7 mouse cellular contexts compared by ENCODE assay signal in genomic region chr8:64206024-64206385, GRCm38 (mm10). TPM values are rescaled to one million over a fixed set of nuclear protein-coding genes. Genes with fewer than 3 reads are reported as not detected.
A peak's percentile ranks its signal among the peaks of the same experiment; 100 is the strongest.
DNase-seq lines count a peak whose midpoint lies in the region; ATAC-seq and TF ChIP-seq lines count a peak whose summit lies in the region.

Tll1 (minus strand) TSS chr8:64206271.

- WGBS in neural tube, embryonic 11.5 days = under 1% methylated on average over 18 of the region's 18 CpGs
- WGBS in hindbrain, embryonic 10.5 days = under 1% methylated on average over 18 of the region's 18 CpGs
- under 1% methylated on average over 18 of the region's 18 CpGs for WGBS in limb, embryonic 10.5 days
- under 1% methylated on average over 18 of the region's 18 CpGs for WGBS in midbrain, embryonic 15.5 days

- TF ChIP-seq CTCF in cortical plate, adult 2 months (IDR thresholded peaks at IDR 0.05; ENCODE audit: extremely low read depth, insufficient read depth, low read length) = no peak

- peak within 1 kb of the TSS; percentile 64 for H3K9ac ChIP-seq in neural tube, embryonic 11.5 days (ENCODE audit: low read length)
- H3K9ac ChIP-seq in midbrain, embryonic 15.5 days = peak within 1 kb of the TSS; percentile 59

- H3K4me3 ChIP-seq in neural tube, embryonic 11.5 days (ENCODE audit: low read depth, low read length) = peak within 1 kb of the TSS; percentile 64
- H3K4me3 ChIP-seq in cortical plate, adult 2 months (ENCODE audit: insufficient read depth, low read length) = peak within 1 kb of the TSS; percentile 60
- peak within 1 kb of the TSS; percentile 77 for H3K4me3 ChIP-seq in hindbrain, embryonic 10.5 days
- peak within 1 kb of the TSS; percentile 71 for H3K4me3 ChIP-seq in limb, embryonic 10.5 days
- H3K4me3 ChIP-seq in midbrain, embryonic 15.5 days = peak within 1 kb of the TSS; percentile 48

- no peaks in the 10 kb centered on the region for H3K9me3 ChIP-seq in neural tube, embryonic 11.5 days (ENCODE audit: control insufficient read depth, low read length)
- no peaks in the 10 kb centered on the region for H3K9me3 ChIP-seq in hindbrain, embryonic 10.5 days
- H3K9me3 ChIP-seq in limb, embryonic 10.5 days (replicated peaks) = no peaks in the 10 kb centered on the region
- H3K9me3 ChIP-seq in midbrain, embryonic 15.5 days = no peaks in the 10 kb centered on the region

- no peak for TF ChIP-seq POLR2A in cortical plate, adult 2 months (IDR thresholded peaks at IDR 0.05; ENCODE audit: extremely low read depth, insufficient read depth, low read length)

- no peak within 1 kb of the TSS for H3K27ac ChIP-seq in neural tube, embryonic 11.5 days (ENCODE audit: low read depth, low read length)
- no peak within 1 kb of the TSS for H3K27ac ChIP-seq in cortical plate, adult 2 months (ENCODE audit: insufficient read depth, low read length)
- peak within 1 kb of the TSS; percentile 74 for H3K27ac ChIP-seq in hindbrain, embryonic 10.5 days
- H3K27ac ChIP-seq in limb, embryonic 10.5 days = peak within 1 kb of the TSS; percentile 82
- H3K27ac ChIP-seq in midbrain, embryonic 15.5 days = peak within 1 kb of the TSS; percentile 40

- peaks cover 11% of the 10 kb centered on the region; the same call in 1 of the 2 replicates for H3K4me1 ChIP-seq in neural tube, embryonic 11.5 days (ENCODE audit: control insufficient read depth, insufficient read depth, low read length)
- H3K4me1 ChIP-seq in cortical plate, adult 2 months (ENCODE audit: control insufficient read depth, insufficient read depth, low read length) = no peaks in the 10 kb centered on the region
- peaks cover 28% of the 10 kb centered on the region for H3K4me1 ChIP-seq in hindbrain, embryonic 10.5 days (replicated peaks)
- H3K4me1 ChIP-seq in limb, embryonic 10.5 days = peaks cover 35% of the 10 kb centered on the region
- H3K4me1 ChIP-seq in midbrain, embryonic 15.5 days = peaks cover 23% of the 10 kb centered on the region

- H3K36me3 ChIP-seq in neural tube, embryonic 11.5 days (ENCODE audit: control insufficient read depth, insufficient read depth, low read length) = no peaks in the 10 kb centered on the region
- H3K36me3 ChIP-seq in hindbrain, embryonic 10.5 days = no peaks in the 10 kb centered on the region
- no peaks in the 10 kb centered on the region for H3K36me3 ChIP-seq in limb, embryonic 10.5 days
- H3K36me3 ChIP-seq in midbrain, embryonic 15.5 days (replicated peaks) = no peaks in the 10 kb centered on the region

- peak within 1 kb of the TSS; percentile 98 for H3K4me2 ChIP-seq in neural tube, embryonic 11.5 days (ENCODE audit: low read depth)
- peak within 1 kb of the TSS; percentile 84 for H3K4me2 ChIP-seq in midbrain, embryonic 15.5 days

- H3K27me3 ChIP-seq in neural tube, embryonic 11.5 days (ENCODE audit: control insufficient read depth, insufficient read depth, low read length) = peaks cover 8% of the 10 kb centered on the region; the same call in 1 of the 2 replicates
- H3K27me3 ChIP-seq in hindbrain, embryonic 10.5 days (ENCODE audit: insufficient read depth, poor library complexity, severe bottlenecking) = peaks cover 47% of the 10 kb centered on the region
- H3K27me3 ChIP-seq in limb, embryonic 10.5 days (ENCODE audit: low read depth, poor library complexity, severe bottlenecking) = peaks cover 27% of the 10 kb centered on the region
- H3K27me3 ChIP-seq in midbrain, embryonic 15.5 days (replicated peaks) = peaks cover 4% of the 10 kb centered on the region; the same call in 1 of the 2 replicates

- no peak for DNase-seq in neural tube, embryonic 11.5 days (ENCODE audit: low spot score)
- DNase-seq in neural tube, embryonic 10.5 days (ENCODE audit: extremely low spot score, low spot score) = no peak
- no peak for DNase-seq in hindbrain, embryonic 10.5 days (ENCODE audit: low spot score)
- peak; percentile 36 for DNase-seq in limb, embryonic 10.5 days (ENCODE audit: low spot score)
- DNase-seq in retina, embryonic 14.5 days (ENCODE audit: low spot score) = no peak

- ATAC-seq in neural tube, embryonic 11.5 days (ENCODE audit: insufficient read depth, low FRiP score, low TSS enrichment) = peak; percentile 42
- peak; percentile 29 for ATAC-seq in midbrain, embryonic 15.5 days (replicated peaks)

RNA-seq across cellular contexts. Expression of gene Tll1, which starts in this region (rescaled TPM):
- polyA plus RNA-seq in neural tube, embryonic 11.5 days (2014; fragmentation: Nextera tagmentation; extraction: Ambion mirVana) = 2.0 and 2.2 TPM in 2 replicates
- polyA plus RNA-seq in cortical plate, adult 2 months (2012; rRNA removed) = 0.61 TPM in 2 replicates
- polyA plus RNA-seq in hindbrain, embryonic 10.5 days (2016; fragmentation: Nextera tagmentation; extraction: Ambion mirVana) = 1.1 and 1.3 TPM in 2 replicates
- polyA plus RNA-seq in limb, embryonic 10.5 days (2016; fragmentation: Nextera tagmentation; extraction: Ambion mirVana) = 1.1 and 1.9 TPM in 2 replicates
- polyA plus RNA-seq in midbrain, embryonic 15.5 days (2015; fragmentation: Nextera tagmentation; extraction: Ambion mirVana) = 3.5 TPM in 2 replicates

Comparison
In these comparisons a context has a peak if more than half of its experiments do, and no peak if none do; other contexts are left out.
1. H3K27ac ChIP-seq: peak in hindbrain, embryonic 10.5 days (single experiment), limb, embryonic 10.5 days (single experiment) and midbrain, embryonic 15.5 days (single experiment); none in neural tube, embryonic 11.5 days (single experiment) and cortical plate, adult 2 months (single experiment).
2. Peak in every context shown above with its lines, with median percentiles within 50 percentile points of each other: H3K4me3 ChIP-seq.